Mouse (Mus musculus) monocyte, adult 2 months (primary cell): ENCODE measurements around the gene Gm21996.
"Not testable (repeated sequence)": the region's sequence is repeated elsewhere in the genome, so short reads cannot be mapped to it uniquely, and the experiment has no call there.

Experiments used
- DNase-seq, 2 experiments: peaks; one replicate each; pipeline ENCODE4 v3.0.0; 2022; ENCODE audit warnings: low spot score in 2 of 2, low read depth in 1 of 2

Gm21996 gene

DNA sequence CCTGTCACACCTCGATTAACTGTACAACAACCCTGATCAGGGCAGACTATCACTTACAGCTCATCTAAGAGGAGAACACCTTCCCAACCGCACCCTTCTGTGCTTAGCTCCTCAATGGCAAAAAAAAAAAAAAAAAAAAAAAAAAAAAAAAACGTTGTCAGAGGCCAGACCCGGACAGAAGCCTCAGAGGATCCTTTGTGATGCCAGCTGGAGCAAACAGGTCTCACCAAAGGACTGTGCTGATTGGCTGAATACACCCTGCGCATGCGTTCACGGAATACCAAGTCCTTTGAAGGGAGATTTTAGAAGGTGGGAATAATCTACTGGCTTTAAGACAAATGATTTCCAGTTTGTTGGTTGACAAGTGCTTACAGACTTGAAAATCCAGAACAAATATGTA, at the start of gene Gm21996:
Gene Gm21996 (minus strand): TSS at position 101 of the 400 bp plus-strand sequence.
- DNase-seq = not testable (repeated sequence)
